Mouse (Mus musculus) G1E (cell line): Measurements from ENCODE around the gene Ilf2.

Experiments used
- CTCF ChIP-seq: IDR thresholded peaks from 2 replicates; pipeline ENCODE4 v1.5.1; 2012; ENCODE audit warnings: low read depth, low read length, inconsistent platforms, mixed read lengths
- GATA1 ChIP-seq: IDR thresholded peaks from 2 replicates; pipeline ENCODE4 v1.6.1; 2012; ENCODE audit warnings: borderline replicate concordance, low read length, inconsistent platforms, mixed read lengths

DNA sequence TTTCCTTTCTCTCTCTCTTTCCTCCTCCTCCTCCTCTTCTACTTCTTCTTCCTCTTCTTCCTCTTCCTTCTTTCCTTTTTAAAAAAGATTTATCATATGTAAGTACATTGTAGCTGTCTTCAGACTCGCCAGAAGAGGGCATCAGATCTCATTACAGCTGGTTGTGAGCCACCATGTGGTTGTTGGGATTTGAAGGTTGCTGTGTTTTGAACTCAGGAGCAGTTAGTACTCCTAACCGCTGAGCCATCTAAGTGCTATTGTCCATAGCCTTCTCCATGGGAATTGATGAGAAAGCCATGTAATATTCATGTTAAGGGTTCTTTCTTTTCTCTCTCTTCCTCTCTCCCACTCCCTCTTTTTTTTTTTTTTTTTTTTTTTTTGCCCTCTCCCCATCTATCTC is 15.4 kb downstream of the Ilf2 start:
- TF ChIP-seq CTCF (no peak), GATA1 (no peak)
